Mouse (Mus musculus) neutrophil, adult 5-6 weeks (primary cell): ENCODE results near the gene Bcl2a1d. TPM values are rescaled to one million over a fixed set of nuclear protein-coding genes. Genes with fewer than 3 reads are reported as not detected.
A peak's percentile ranks its signal among the peaks of the same experiment; 100 is the strongest.
"Not testable (repeated sequence)": the region's sequence is repeated elsewhere in the genome, so short reads cannot be mapped to it uniquely, and the experiment has no call there.

Experiments used
- ATAC-seq: fragments of 151-379, 151-347 bp; 2 replicates; pipeline ENCODE4 v1.8.0; 2017; ENCODE audit warnings: mild to moderate bottlenecking, moderate TSS enrichment; ENCODE audit not compliant: insufficient number of reproducible peaks, poor library complexity, low FRiP score, severe bottlenecking; ENCODE audit errors: extremely low read depth
- total RNA-seq: library from RNA; stranded (forward); fragments of 200-1000 nt; gene quantifications from 2 replicates; pipeline ENCODE4 v1.2.3, GENCODE M21; 2017

Bcl2a1d gene
- total RNA-seq, 1 experiment from 2014 or later = 9.9 TPM

GRCm38 (mm10) chr9:88706700-88707099 is 25.0 kb downstream of the Bcl2a1d start:
- ATAC-seq = no peak

- ATAC-seq = not testable (repeated sequence)
Observed at GRCm38 (mm10) chr9:88705157-88705556, 26.6 kb downstream of the Bcl2a1d start.

- ATAC-seq = 0 out of 2 replicates have a peak, but pooled peaks have one; percentile 33
Observed at GRCm38 (mm10) chr9:88698746-88699145, 33.0 kb downstream of the Bcl2a1d start.

DNA sequence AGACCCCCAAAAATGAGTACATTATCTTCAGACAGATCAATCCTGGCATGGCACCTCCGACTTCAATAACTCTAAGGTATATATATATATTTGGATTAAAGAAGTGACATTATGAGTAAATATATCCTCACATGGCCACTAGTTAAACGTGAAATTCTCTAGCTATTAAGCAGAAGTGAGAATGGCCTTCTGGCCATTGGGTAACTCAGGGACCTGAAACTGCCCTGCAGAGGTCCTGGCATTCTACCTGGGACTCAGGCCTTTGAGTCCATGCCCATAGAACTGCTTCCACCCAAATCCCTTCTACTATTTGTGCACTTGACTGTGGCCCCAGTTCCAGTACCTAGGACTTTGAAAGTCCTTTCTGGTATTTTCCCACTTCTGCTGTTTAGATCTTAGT is 40.4 kb downstream of the Bcl2a1d start:
- not testable (repeated sequence) for ATAC-seq

GRCm38 (mm10) chr9:88689451-88689850 is 42.3 kb downstream of the Bcl2a1d start:
- not testable (repeated sequence) for ATAC-seq

GRCm38 (mm10) chr9:88686719-88687118 is 45.0 kb downstream of the Bcl2a1d start:
- not testable (repeated sequence) for ATAC-seq

Other genes with a start within 250 kb of the Bcl2a1d start
- gene Syncrip, start 249.3 kb downstream of the Bcl2a1d start, total RNA-seq = 85.2 and 85.3 TPM in 2 replicates
- gene Zfp949, start 183.9 kb downstream of the Bcl2a1d start, total RNA-seq = 21.5 and 29.2 TPM in 2 replicates
- 0.37 TPM in 1 of 2 replicates, not detected in the other for gene Trim43a, start 151.0 kb downstream of the Bcl2a1d start, total RNA-seq
- 43.3 and 46.6 TPM in 2 replicates for gene Mthfsl, start 11.6 kb downstream of the Bcl2a1d start, total RNA-seq
- gene Trim43c, start 107.2 kb upstream of the Bcl2a1d start, total RNA-seq = not detected in 2 replicates
- 4.9 and 10.6 TPM in 2 replicates for gene Bcl2a1a, start 225.0 kb upstream of the Bcl2a1d start, total RNA-seq